8 mouse cellular contexts compared by ENCODE assay signal in the genomic region with DNA sequence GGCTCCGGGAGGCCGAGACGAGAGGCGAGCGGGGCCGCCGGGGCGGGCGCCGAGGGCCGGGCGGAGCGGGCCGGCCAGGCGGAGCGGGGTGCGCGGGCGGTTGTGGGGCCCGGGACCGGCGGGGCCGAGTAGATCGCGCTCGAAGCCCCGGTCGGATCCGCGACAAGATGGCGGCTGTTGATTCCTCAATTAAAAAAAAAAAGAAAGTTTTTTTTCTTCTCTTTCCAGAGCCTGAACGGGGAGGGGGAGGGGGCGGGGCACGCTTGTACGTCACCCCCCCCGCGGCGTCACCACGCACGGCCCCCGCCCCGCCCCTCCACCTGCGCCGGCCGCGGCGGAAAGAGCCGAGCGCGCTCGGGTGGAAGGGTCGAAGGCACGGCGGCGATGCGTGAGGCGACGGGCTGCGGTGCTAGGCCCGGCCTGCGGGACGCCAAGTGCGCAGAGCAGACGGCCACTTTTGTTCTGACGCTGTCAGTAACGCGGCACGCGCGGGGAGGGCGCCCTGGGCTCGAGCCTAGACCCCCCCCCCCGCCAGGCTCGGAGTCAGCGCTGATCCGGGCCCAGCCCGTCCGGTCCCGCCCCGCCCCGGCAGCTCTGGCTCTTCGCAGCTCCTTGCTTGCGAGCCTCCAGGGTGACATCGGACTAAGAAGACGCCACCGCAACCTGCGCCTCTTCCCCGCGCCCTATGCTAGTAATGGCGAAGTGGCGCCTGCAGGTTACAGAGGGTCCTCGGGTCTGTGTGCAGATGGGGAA. TPM values are rescaled to one million over a fixed set of nuclear protein-coding genes. Genes with fewer than 3 reads are reported as not detected.
DNase-seq lines count a peak whose midpoint lies in the region; ATAC-seq lines count a peak whose summit lies in the region.

A gene (minus strand): TSS at position 199 of the 753 bp plus-strand sequence.

- ATAC-seq in hindbrain, embryonic 14.5 days (ENCODE audit: low FRiP score), result peak; percentile 93

- peak; percentile 97 for DNase-seq in NIH3T3 (ENCODE audit: low read depth)
- DNase-seq in cerebellum, postnatal 10 days, result peak; percentile 99
- DNase-seq in frontal cortex, postnatal 14 days (ENCODE audit: low spot score in 2 of 2), result peak; percentile 73 to 87
- peak; percentile 94 for DNase-seq in hindbrain, embryonic 14.5 days (ENCODE audit: low spot score)
- peak; percentile 86 to 88 for DNase-seq in layer of hippocampus, postnatal 36 days
- DNase-seq in lung, postnatal 36 days, result peak; percentile 89
- DNase-seq in retina, postnatal 1 day, result peak; percentile 96
- DNase-seq in urinary bladder, adult 18-20 months (ENCODE audit: low spot score in 2 of 2), result peak; percentile 78 to 91

- peak within 1 kb of the TSS; percentile 99 for H3K27ac ChIP-seq in hindbrain, embryonic 14.5 days

- H3K27me3 ChIP-seq in hindbrain, embryonic 14.5 days (ENCODE audit: control insufficient read depth, insufficient read depth, low read length), result no peaks in the 10 kb centered on the region

- peak within 1 kb of the TSS; percentile 96 for H3K9ac ChIP-seq in hindbrain, embryonic 14.5 days

- under 1% methylated on average over 62 of the region's 92 CpGs for WGBS in hindbrain, embryonic 14.5 days

- H3K4me2 ChIP-seq in hindbrain, embryonic 14.5 days (replicated peaks), result peak within 1 kb of the TSS; percentile 94

- H3K4me1 ChIP-seq in hindbrain, embryonic 14.5 days (replicated peaks; ENCODE audit: control insufficient read depth, insufficient read depth, low read length), result peaks cover 30% of the 10 kb centered on the region

- H3K36me3 ChIP-seq in hindbrain, embryonic 14.5 days (replicated peaks; ENCODE audit: control insufficient read depth, insufficient read depth), result no peaks in the 10 kb centered on the region

- no peaks in the 10 kb centered on the region for H3K9me3 ChIP-seq in hindbrain, embryonic 14.5 days (ENCODE audit: control insufficient read depth, low read length)

- H3K4me3 ChIP-seq in hindbrain, embryonic 14.5 days (replicated peaks; ENCODE audit: low read length), result peak within 1 kb of the TSS; percentile 85

RNA-seq across cellular contexts. Expression of the gene that starts here (rescaled TPM):
- polyA plus RNA-seq in hindbrain, embryonic 14.5 days (2014; fragmentation: Nextera tagmentation; extraction: Ambion mirVana), result 38.8 and 45.7 TPM in 2 replicates
- total RNA-seq in layer of hippocampus, postnatal 36 days (2021), result 10 to 100 TPM; 77.3 to 96.4 TPM

Comparison
In these comparisons a context has a peak if more than half of its experiments do, and no peak if none do; other contexts are left out.
1. Peak in every context shown above with its lines: DNase-seq, ATAC-seq, H3K4me3 ChIP-seq and H3K27ac ChIP-seq.